Mouse (Mus musculus): Measurements from ENCODE around the gene Adcy9.

GRCm38 (mm10) chr16:4436738-4437137 lies 16.4 kb upstream of the Adcy9 start:
- TF ChIP-seq CTCF (IDR thresholded peaks at IDR 0.05; ENCODE audit: borderline replicate concordance, extremely low read depth, insufficient read depth, insufficient read length): no peak
- TF ChIP-seq POLR2A (IDR thresholded peaks at IDR 0.05; ENCODE audit: borderline replicate concordance, extremely low read depth, insufficient read depth, insufficient read length, poor library complexity, severe bottlenecking): no peak
